Mouse (Mus musculus) layer of hippocampus, adult 11-12 months (tissue): ENCODE measurements at regions not wholly inside any gene's neighbourhood (a gene's known extent, or its start where the extent isn't known, plus 50 kb on each side); places are given as distances from the start of the nearest gene placed in this dataset.

ENCODE experiments used
- DNase-seq: peaks from one replicate; pipeline ENCODE4 v3.0.0; 2022; ENCODE audit warnings: low spot score

- DNase-seq: no peak
Measured at GRCm38 (mm10) chr12:110081831-110082615, 196.8 kb upstream of the Dio3 start.

GRCm38 (mm10) chr12:110082921-110083320, 195.9 kb upstream of the Dio3 start:
- DNase-seq: no peak

- no peak for DNase-seq
Measured at GRCm38 (mm10) chr12:110083471-110083870, 195.4 kb upstream of the Dio3 start.

- no peak for DNase-seq
Measured at GRCm38 (mm10) chr12:110086921-110087320, 191.9 kb upstream of the Dio3 start.

- DNase-seq: no peak
Measured at GRCm38 (mm10) chr12:110087812-110088211, 191.1 kb upstream of the Dio3 start.

GRCm38 (mm10) chr12:110102186-110102585, 176.7 kb upstream of the Dio3 start:
- DNase-seq: no peak

GRCm38 (mm10) chr12:110112051-110112722, 166.7 kb upstream of the Dio3 start:
- DNase-seq: no peak

GRCm38 (mm10) chr12:110112723-110113105, 166.2 kb upstream of the Dio3 start:
- DNase-seq: no peak

- peak; percentile 28 for DNase-seq
Measured at GRCm38 (mm10) chr12:110120141-110120540, 158.7 kb upstream of the Dio3 start.

GRCm38 (mm10) chr12:110122976-110123375, 155.9 kb upstream of the Dio3 start:
- DNase-seq: no peak

- DNase-seq: no peak
Measured at GRCm38 (mm10) chr12:110126525-110126924, 152.3 kb upstream of the Dio3 start.

- no peak for DNase-seq
Measured at GRCm38 (mm10) chr12:110145379-110145778, 133.5 kb upstream of the Dio3 start.

- DNase-seq: no peak
Measured at GRCm38 (mm10) chr12:110154225-110154962, 124.5 kb upstream of the Dio3 start.

- DNase-seq: no peak
Measured at GRCm38 (mm10) chr12:110154963-110155325, 123.9 kb upstream of the Dio3 start.

GRCm38 (mm10) chr12:110156441-110156840, 122.4 kb upstream of the Dio3 start:
- no peak for DNase-seq

GRCm38 (mm10) chr12:110157998-110158747, 120.7 kb upstream of the Dio3 start:
- DNase-seq: no peak

- DNase-seq: no peak
Measured at GRCm38 (mm10) chr12:110161306-110161705, 117.6 kb upstream of the Dio3 start.

- DNase-seq: no peak
Measured at GRCm38 (mm10) chr12:110165462-110165861, 113.4 kb upstream of the Dio3 start.

GRCm38 (mm10) chr12:110168407-110168806, 110.5 kb upstream of the Dio3 start:
- no peak for DNase-seq

- no peak for DNase-seq
Measured at GRCm38 (mm10) chr12:110169261-110169660, 109.6 kb upstream of the Dio3 start.

- peak; percentile 35 for DNase-seq
Measured at GRCm38 (mm10) chr12:110170496-110170895, 108.4 kb upstream of the Dio3 start.

- DNase-seq: no peak
Measured at GRCm38 (mm10) chr12:110177826-110178225, 101.0 kb upstream of the Dio3 start.
